Mouse (Mus musculus): ENCODE measurements around the gene Kcng4. TPM values are rescaled to one million over a fixed set of nuclear protein-coding genes. Genes with fewer than 3 reads are reported as not detected.
A peak's percentile ranks its signal among the peaks of the same experiment; 100 is the strongest.

Gene Kcng4
- total RNA-seq, 2 experiments from 2014 or later, result 0.60 to 0.61 TPM

GRCm38 (mm10) chr8:119642960-119643359 is 7.5 kb upstream of the Kcng4 start:
- DNase-seq (ENCODE audit: low spot score in 2 of 2), result no peak

DNA sequence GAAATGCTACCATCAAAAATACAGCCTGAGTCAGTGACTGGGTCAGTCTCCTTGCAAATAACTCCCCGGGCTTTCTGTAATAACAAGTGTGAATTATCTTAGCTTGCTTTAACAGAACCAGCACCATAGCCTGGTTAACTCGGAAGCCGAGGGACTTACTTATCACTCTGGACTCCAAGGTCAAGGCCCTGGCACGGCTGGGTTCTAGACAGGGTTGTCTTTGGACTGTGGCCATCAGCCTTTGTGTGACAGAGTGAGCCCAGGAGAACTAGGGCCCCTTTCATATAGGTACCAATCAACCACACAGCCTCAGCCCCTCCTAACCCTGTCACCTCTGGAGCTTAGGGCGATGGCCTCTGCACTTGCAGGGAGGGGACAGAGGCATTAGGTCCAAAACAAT is 5.6 kb upstream of the Kcng4 start:
- peak in 1 of 2 experiments; percentile 46 for DNase-seq (ENCODE audit: low spot score in 2 of 2)

DNA sequence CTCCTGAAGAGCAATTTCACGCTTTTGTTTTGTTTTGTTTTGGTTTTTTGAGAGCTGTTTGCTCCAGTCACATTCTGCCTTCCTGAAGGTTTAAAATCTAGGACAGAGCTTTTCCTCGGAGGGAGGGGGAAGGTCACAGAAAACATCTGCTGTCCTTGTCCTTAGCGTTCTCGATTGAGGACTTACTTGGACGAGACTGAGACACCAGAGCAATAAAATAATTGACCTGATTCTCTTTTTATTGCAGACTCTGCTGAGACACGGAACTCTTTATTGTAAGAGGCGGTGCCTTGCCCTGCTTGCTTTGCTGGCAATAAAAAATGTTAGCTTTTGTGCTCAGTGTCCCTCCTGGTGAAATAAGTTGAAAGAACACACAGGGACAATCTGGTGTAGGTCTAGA is 4.3 kb upstream of the Kcng4 start:
- DNase-seq (ENCODE audit: low spot score in 2 of 2), result no peak

GRCm38 (mm10) chr8:119638261-119638660 is 2.8 kb upstream of the Kcng4 start:
- no peak for DNase-seq (ENCODE audit: low spot score in 2 of 2)

DNA sequence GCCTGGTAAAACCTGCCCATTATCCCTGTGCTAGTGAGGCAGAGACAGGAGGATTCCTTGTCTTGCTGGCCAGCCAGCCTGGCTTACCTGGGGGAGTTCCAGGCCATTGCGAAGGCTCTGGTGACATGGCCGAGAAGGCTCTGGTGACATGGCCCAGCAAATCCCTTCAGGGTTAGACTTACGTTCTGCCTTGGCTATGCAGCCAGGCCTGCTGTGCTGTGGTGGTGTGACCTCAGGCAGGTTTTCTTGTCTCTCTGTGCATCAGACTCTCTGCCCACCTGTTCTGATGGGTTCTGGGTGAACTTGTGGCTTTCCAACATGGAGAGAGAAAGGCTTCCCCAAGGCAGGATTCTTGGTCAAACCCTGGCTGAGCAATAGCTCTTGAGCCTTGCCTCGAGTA is 1.9 kb upstream of the Kcng4 start:
- no peak for DNase-seq (ENCODE audit: low spot score in 2 of 2)

GRCm38 (mm10) chr8:119636766-119637165 is 1.3 kb upstream of the Kcng4 start:
- no peak for DNase-seq (ENCODE audit: low spot score in 2 of 2)

GRCm38 (mm10) chr8:119635958-119636357 is 478 bp upstream of the Kcng4 start:
- DNase-seq (ENCODE audit: low spot score in 2 of 2), result no peak

- no peak for DNase-seq (ENCODE audit: low spot score in 2 of 2)
Measured at GRCm38 (mm10) chr8:119634616-119635336, 704 bp downstream of the Kcng4 start.

GRCm38 (mm10) chr8:119632909-119633308 is 2.6 kb downstream of the Kcng4 start:
- no peak for DNase-seq (ENCODE audit: low spot score in 2 of 2)

- DNase-seq (ENCODE audit: low spot score in 2 of 2), result no peak
Measured at GRCm38 (mm10) chr8:119632246-119632645, 3.2 kb downstream of the Kcng4 start.

- no peak for DNase-seq (ENCODE audit: low spot score in 2 of 2)
Measured at GRCm38 (mm10) chr8:119630841-119631240, 4.6 kb downstream of the Kcng4 start.

- no peak for DNase-seq (ENCODE audit: low spot score in 2 of 2)
Measured at GRCm38 (mm10) chr8:119627613-119628359, 7.7 kb downstream of the Kcng4 start.

DNA sequence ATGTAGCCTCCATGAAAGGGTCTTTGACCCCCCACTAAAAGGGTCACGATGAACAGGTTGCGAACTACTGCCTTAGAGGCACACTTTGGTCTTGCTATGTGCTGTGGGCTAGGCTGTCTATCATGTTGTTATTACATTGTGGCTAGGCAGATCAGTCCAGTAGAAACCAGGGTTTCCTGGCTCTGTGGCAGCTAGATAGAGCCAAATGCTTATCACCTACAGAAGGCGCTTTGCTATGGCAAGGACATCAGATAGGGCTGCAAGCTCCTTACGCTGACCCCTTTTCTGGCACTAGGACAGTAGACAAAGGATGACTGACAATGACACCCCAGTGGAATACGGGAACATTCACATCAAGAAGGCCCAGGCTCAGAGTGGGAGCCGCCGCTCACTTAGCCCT is 8.3 kb downstream of the Kcng4 start:
- DNase-seq (ENCODE audit: low spot score in 2 of 2), result no peak

DNA sequence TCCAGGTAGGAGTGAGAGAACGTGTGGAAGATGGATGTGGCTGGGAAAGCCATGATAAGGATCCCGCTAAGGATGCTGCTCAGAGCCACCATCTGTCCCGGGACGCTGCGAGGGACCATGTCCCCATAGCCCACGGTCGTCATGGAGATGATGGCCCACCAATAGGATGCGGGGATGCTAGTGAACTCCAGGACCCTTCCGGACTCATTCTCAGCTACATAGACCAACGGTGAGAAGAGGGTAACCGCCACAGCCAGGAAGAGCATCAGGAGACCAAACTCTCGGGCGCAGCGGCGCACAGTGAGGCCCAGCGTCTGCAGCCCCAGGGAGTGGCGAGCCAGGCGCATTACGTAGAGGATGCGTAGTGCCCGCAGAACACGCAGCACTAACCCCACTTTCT is 9.7 kb downstream of the Kcng4 start:
- DNase-seq (ENCODE audit: low spot score in 2 of 2), result no peak

DNA sequence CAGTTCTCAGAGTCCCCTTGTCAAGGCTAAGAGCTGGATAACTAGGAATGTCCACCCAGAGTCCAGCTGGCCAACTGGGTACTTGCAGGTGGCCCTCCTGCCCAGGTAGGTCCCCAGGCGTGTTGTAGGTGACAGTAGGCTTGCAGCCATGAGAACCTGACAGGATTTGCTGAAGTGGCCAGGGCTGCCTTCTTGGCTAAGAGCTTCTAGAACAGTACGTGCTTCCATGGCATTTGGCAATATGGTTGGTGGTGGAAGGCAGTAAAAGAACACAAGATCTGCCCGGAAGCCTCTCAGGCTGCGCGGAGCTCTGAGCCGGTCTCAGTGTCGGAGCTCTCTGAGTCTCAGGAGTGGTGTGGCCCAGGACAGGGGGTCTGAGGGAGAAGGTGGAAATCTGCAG is 10.6 kb downstream of the Kcng4 start:
- DNase-seq (ENCODE audit: low spot score in 2 of 2), result no peak

- no peak for DNase-seq (ENCODE audit: low spot score in 2 of 2)
Measured at GRCm38 (mm10) chr8:119623744-119624143, 11.7 kb downstream of the Kcng4 start.

DNA sequence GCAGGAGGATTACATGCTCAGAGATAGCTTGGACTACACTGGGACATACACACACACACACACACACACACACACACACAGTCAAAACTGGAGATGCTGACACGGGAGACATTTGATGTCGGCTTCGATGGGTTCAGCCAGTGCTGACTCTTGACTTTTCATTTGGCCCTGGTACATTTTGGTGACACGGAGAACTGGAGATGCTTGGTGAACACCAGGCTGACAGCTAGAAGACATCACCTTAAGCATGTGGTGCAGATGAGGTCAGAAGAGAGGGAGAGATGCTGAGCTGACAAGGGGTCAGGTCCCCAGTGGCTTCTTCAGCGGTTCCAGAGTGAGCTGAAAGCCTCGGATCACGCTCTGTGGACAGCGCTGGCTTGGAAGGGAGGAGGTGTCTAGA is 12.4 kb downstream of the Kcng4 start:
- DNase-seq (ENCODE audit: low spot score in 2 of 2), result no peak

GRCm38 (mm10) chr8:119622555-119622954 is 12.9 kb downstream of the Kcng4 start:
- DNase-seq (ENCODE audit: low spot score in 2 of 2), result no peak

DNA sequence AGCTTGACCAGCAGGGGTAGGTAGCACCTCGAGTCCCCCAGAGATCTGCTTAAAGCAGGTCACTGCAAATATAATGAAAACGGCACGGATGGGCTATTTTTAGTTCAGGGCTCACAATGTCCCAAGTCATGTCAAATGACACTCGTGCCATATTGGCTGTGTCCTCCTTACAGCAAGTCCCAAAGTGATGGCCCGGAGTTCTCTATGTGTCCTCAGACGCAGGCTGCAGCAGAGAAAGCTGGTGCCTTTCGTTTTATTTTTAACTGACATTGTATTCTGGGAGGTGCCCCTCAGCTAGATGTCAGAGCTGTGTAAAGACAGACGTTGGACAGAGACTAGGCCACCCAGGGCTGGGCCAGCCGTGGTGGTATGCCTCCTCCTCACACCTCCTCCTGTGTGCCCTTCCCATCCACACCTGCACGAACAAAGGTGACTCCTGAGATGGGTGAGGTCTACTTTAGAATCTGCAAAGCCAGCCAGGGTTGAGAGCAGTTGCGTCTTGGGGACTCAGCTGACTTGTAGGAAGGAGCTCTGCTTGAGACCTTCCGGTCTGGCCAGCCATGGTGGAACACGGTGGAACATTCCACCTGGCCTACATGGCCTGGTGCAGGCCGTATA is 14.5 kb downstream of the Kcng4 start:
- no peak for DNase-seq (ENCODE audit: low spot score in 2 of 2)

- no peak for DNase-seq (ENCODE audit: low spot score in 2 of 2)
Measured at GRCm38 (mm10) chr8:119620116-119620840, 15.2 kb downstream of the Kcng4 start.

- no peak for DNase-seq (ENCODE audit: low spot score in 2 of 2)
Measured at GRCm38 (mm10) chr8:119618887-119619286, 16.6 kb downstream of the Kcng4 start.

DNA sequence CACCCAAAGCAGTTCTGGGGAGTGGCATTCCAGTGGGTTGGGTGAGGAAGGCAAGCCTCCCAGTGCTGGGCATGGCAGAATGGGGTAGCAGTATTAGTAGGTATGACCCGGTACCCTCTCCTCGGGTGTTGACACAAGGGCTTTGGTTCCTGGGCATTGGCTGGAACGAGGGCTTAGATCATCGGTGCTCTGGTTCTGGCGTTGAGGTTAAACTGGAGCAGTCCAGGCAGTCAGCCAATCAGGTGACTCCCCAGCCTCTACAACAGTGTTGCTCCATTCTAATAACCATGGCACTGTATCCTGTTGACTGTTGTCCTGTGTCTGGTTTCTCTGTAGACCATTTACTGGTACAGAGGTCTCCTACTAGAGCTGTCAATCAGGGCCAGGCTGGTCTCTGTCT is 17.9 kb downstream of the Kcng4 start:
- no peak for DNase-seq (ENCODE audit: low spot score in 2 of 2)
